Mouse (Mus musculus) cortical plate, adult 2 months (tissue): Measurements from ENCODE around the gene Wnt5a. TPM values are rescaled to one million over a fixed set of nuclear protein-coding genes. Genes with fewer than 3 reads are reported as not detected.
A peak's percentile ranks its signal among the peaks of the same experiment; 100 is the strongest.

Experiments used
- H3K27ac ChIP-seq: fragments of 200-500 bp; 2 replicates; pipeline ENCODE4 v1.5.1; 2012; ENCODE audit warnings: low read length, control low read depth, inconsistent platforms; ENCODE audit not compliant: insufficient read depth
- H3K4me1 ChIP-seq: fragments of 200-500 bp; 2 replicates; pipeline ENCODE4 v1.6.1; 2011; ENCODE audit warnings: low read length; ENCODE audit not compliant: control insufficient read depth, insufficient read depth
- H3K4me3 ChIP-seq: fragments of 200-500 bp; 2 replicates; pipeline ENCODE4 v1.5.1; 2011; ENCODE audit warnings: mild to moderate bottlenecking, low read length, control low read depth; ENCODE audit not compliant: insufficient read depth
- CTCF ChIP-seq: fragments of 200-500 bp; IDR thresholded peaks from 2 replicates; pipeline ENCODE4 v1.5.1; 2011; ENCODE audit warnings: mild to moderate bottlenecking, control low read depth, low read length; ENCODE audit not compliant: insufficient read depth; ENCODE audit errors: extremely low read depth
- POLR2A ChIP-seq: fragments of 200-500 bp; IDR thresholded peaks from 2 replicates; pipeline ENCODE4 v1.6.1; 2011; ENCODE audit warnings: mild to moderate bottlenecking, low read length, control low read depth; ENCODE audit not compliant: insufficient read depth; ENCODE audit errors: extremely low read depth
- polyA plus RNA-seq: library from polyadenylated mRNA; depleted of rRNA; stranded (reverse); fragments of >200 nt; gene quantifications from 2 replicates; pipeline ENCODE4 v1.2.3, GENCODE M21; 2012; rRNA removed

Gene Wnt5a
- 4.5 and 5.0 TPM in 2 replicates for polyA plus RNA-seq

GRCm38 (mm10) chr14:28504101-28505050 lies at the start of gene Wnt5a:
TSS of gene Wnt5a (plus strand) at chr14:28504750.
- TF ChIP-seq POLR2A (no peak), CTCF (no peak)

GRCm38 (mm10) chr14:28456372-28457076 lies 48.0 kb upstream of the Wnt5a start:
- no peak for TF ChIP-seq CTCF
- TF ChIP-seq POLR2A: no peak
- Histone ChIP-seq H3K4me3 (no peak overlapping the region), H3K27ac (no peak overlapping the region), H3K4me1 (no peaks in the 10 kb centered on the region)

More at GRCm38 (mm10) chr14:28504101-28505050, at the start of gene Wnt5a:
- Histone ChIP-seq H3K27ac (no peak within 1 kb of the TSS), H3K4me3 (peak within 1 kb of the TSS; percentile 44), H3K4me1 (no peaks in the 10 kb centered on the region)

- no peak for TF ChIP-seq POLR2A
- TF ChIP-seq CTCF: no peak
- H3K4me3 ChIP-seq: no peak overlapping the region
- no peaks in the 10 kb centered on the region for H3K4me1 ChIP-seq
- H3K27ac ChIP-seq: no peak overlapping the region
Measured at GRCm38 (mm10) chr14:28457428-28457827, 47.1 kb upstream of the Wnt5a start.

GRCm38 (mm10) chr14:28467956-28468355 lies 36.6 kb upstream of the Wnt5a start:
- Histone ChIP-seq H3K4me1 (no peaks in the 10 kb centered on the region), H3K4me3 (no peak overlapping the region), H3K27ac (no peak overlapping the region)
- TF ChIP-seq POLR2A (no peak), CTCF (no peak)

- Histone ChIP-seq H3K4me3 (no peak overlapping the region), H3K27ac (no peak overlapping the region)
- TF ChIP-seq CTCF: no peak
- TF ChIP-seq POLR2A: no peak
Measured at GRCm38 (mm10) chr14:28469696-28470095, 34.9 kb upstream of the Wnt5a start.

GRCm38 (mm10) chr14:28470212-28470611 lies 34.3 kb upstream of the Wnt5a start:
- H3K4me1 ChIP-seq: no peaks in the 10 kb centered on the region
- no peak overlapping the region for H3K4me3 ChIP-seq
- no peak overlapping the region for H3K27ac ChIP-seq
- TF ChIP-seq CTCF: no peak

More at GRCm38 (mm10) chr14:28469696-28470095, 34.9 kb upstream of the Wnt5a start:
- H3K4me1 ChIP-seq: no peaks in the 10 kb centered on the region

- TF ChIP-seq CTCF (no peak), POLR2A (no peak)
- H3K27ac ChIP-seq: no peak overlapping the region
- no peaks in the 10 kb centered on the region for H3K4me1 ChIP-seq
- no peak overlapping the region for H3K4me3 ChIP-seq
Measured at GRCm38 (mm10) chr14:28475012-28475411, 29.5 kb upstream of the Wnt5a start.

GRCm38 (mm10) chr14:28475421-28475820 lies 29.1 kb upstream of the Wnt5a start:
- H3K27ac ChIP-seq: no peak overlapping the region
- no peaks in the 10 kb centered on the region for H3K4me1 ChIP-seq
- H3K4me3 ChIP-seq: no peak overlapping the region
- no peak for TF ChIP-seq POLR2A
- no peak for TF ChIP-seq CTCF

GRCm38 (mm10) chr14:28476746-28477145 lies 27.8 kb upstream of the Wnt5a start:
- Histone ChIP-seq H3K4me3 (no peak overlapping the region), H3K27ac (no peak overlapping the region), H3K4me1 (no peaks in the 10 kb centered on the region)
- no peak for TF ChIP-seq POLR2A
- no peak for TF ChIP-seq CTCF
